Mouse (Mus musculus) CH12.LX (cell line): ENCODE results near the gene Arhgef17. TPM values are rescaled to one million over a fixed set of nuclear protein-coding genes. Genes with fewer than 3 reads are reported as not detected.

Experiments
- DNase-seq: peaks from one replicate; pipeline ENCODE4 v3.0.0-alpha.2; 2013; ENCODE audit errors: extremely low read depth
- H3K27ac ChIP-seq: 2 replicates; pipeline ENCODE4 v1.5.1; 2012; ENCODE audit warnings: low read depth, mild to moderate bottlenecking, control low read depth, moderate library complexity; ENCODE audit not compliant: insufficient read depth
- H3K27me3 ChIP-seq: replicated peaks from 2 replicates; pipeline ENCODE3; 2012; ENCODE audit warnings: inconsistent platforms
- H3K36me3 ChIP-seq, 2 experiments: replicated peaks in 1 of 2; 2 replicates each; pipeline versions ENCODE3 to v1.6.1; 2012; ENCODE audit warnings: inconsistent platforms in 1 of 2, low read length in 1 of 2, mild to moderate bottlenecking in 1 of 2, mixed read lengths in 1 of 2, moderate library complexity in 1 of 2; ENCODE audit not compliant: control insufficient read depth in 1 of 2, insufficient read depth in 1 of 2
- H3K4me1 ChIP-seq, 2 experiments: 2 replicates each; pipeline ENCODE4 v1.6.1; 2012; ENCODE audit warnings: inconsistent platforms in 1 of 2, moderate library complexity in 1 of 2; ENCODE audit not compliant: insufficient read depth in 2 of 2, control insufficient read depth in 1 of 2
- H3K4me2 ChIP-seq: 2 replicates; pipeline ENCODE4 v1.6.1; 2012; ENCODE audit warnings: low read depth, mild to moderate bottlenecking, control low read depth; ENCODE audit not compliant: poor library complexity, insufficient read depth, severe bottlenecking
- H3K4me3 ChIP-seq, 3 experiments: fragments of 150-350 bp in 1 of 3; sonication (generic) in 1 of 3; replicated peaks in 1 of 3; 2 replicates each; pipeline versions ENCODE3 to v1.5.1; 2011 to 2012; ENCODE audit warnings: low read depth in 2 of 3, low read length in 2 of 3, mild to moderate bottlenecking in 2 of 3, moderate library complexity in 2 of 3, control low read depth in 1 of 3, improper control_type of control experiment in 1 of 3, inconsistent platforms in 1 of 3, mixed read lengths in 1 of 3; ENCODE audit not compliant: poor library complexity in 1 of 3
- H3K79me2 ChIP-seq: replicated peaks from 2 replicates; pipeline ENCODE4 v1.6.1; 2012; ENCODE audit warnings: mild to moderate bottlenecking, moderate library complexity; ENCODE audit not compliant: control insufficient read depth, poor library complexity, insufficient read depth, severe bottlenecking; ENCODE audit errors: extremely low read depth
- H3K9ac ChIP-seq: 2 replicates; pipeline ENCODE4 v1.6.1; 2012; ENCODE audit warnings: low read depth, mild to moderate bottlenecking, control low read depth, moderate library complexity; ENCODE audit not compliant: insufficient read depth
- H3K9me3 ChIP-seq: replicated peaks from 2 replicates; pipeline ENCODE3; 2012; ENCODE audit warnings: low read length, inconsistent platforms, mixed read lengths
- E2F4 ChIP-seq: IDR thresholded peaks from 2 replicates; pipeline ENCODE4 v1.6.1; 2011; ENCODE audit warnings: low read depth, low read length, improper control_type of control experiment; ENCODE audit not compliant: insufficient replicate concordance
- IRF4 ChIP-seq: IDR thresholded peaks from 2 replicates; pipeline ENCODE4 v1.6.1; 2014; ENCODE audit warnings: low read depth, mild to moderate bottlenecking, inconsistent platforms, low read length, improper control_type of control experiment
- MEF2A ChIP-seq: IDR thresholded peaks from 2 replicates; pipeline ENCODE4 v1.6.1; 2014; ENCODE audit warnings: low read depth, mild to moderate bottlenecking, inconsistent platforms, low read length, improper control_type of control experiment, borderline replicate concordance
- PAX5 ChIP-seq: IDR thresholded peaks from 2 replicates; pipeline ENCODE4 v1.6.1; 2012; ENCODE audit warnings: low read length, inconsistent platforms, mixed read lengths
- POLR2A ChIP-seq: IDR thresholded peaks from 2 replicates; pipeline ENCODE4 v1.6.1; 2011; ENCODE audit warnings: low read depth, mild to moderate bottlenecking, improper control_type of control experiment, low read length
- TCF12 ChIP-seq: IDR thresholded peaks from 2 replicates; pipeline ENCODE4 v1.6.1; 2014; ENCODE audit warnings: low read depth, mild to moderate bottlenecking, inconsistent platforms, low read length, improper control_type of control experiment
- USF1 ChIP-seq: IDR thresholded peaks from 2 replicates; pipeline ENCODE4 v1.6.1; 2014; ENCODE audit warnings: low read depth, mild to moderate bottlenecking, inconsistent platforms, low read length, improper control_type of control experiment
- ZNF384 ChIP-seq: IDR thresholded peaks from 2 replicates; pipeline ENCODE4 v1.6.1; 2012; ENCODE audit warnings: low read depth, low read length, improper control_type of control experiment, inconsistent platforms
- dilution Hi-C: fragments of 300-500 bp; cut with MboI; formaldehyde crosslinking; loops from 2 replicates; pipeline ENCODE4 v1.14.3; 2020; ENCODE audit warnings: low sequenced_read_pairs; ENCODE audit not compliant: extremely low pct_unique_long_range_greater_than_20kb, extremely low pct_ligation_motif_present
- in situ Hi-C: fragments of 300-500 bp; cut with MboI; formaldehyde crosslinking; loops from 3 replicates; pipeline ENCODE4 v1.14.3; 2019; ENCODE audit warnings: low sequenced_read_pairs, low pct_ligation_motif_present, low pct_unique_long_range_greater_than_20kb, mixed read lengths
- polyA plus RNA-seq: library from polyadenylated mRNA; unstranded; fragments of >175 nt; gene quantifications from 2 replicates; pipeline ENCODE4 v1.2.1, GENCODE M21; 2012; ENCODE audit warnings: low read depth; ENCODE audit not compliant: insufficient read length
- total RNA-seq, 2 experiments: library from RNA; depleted of rRNA; stranded (reverse); fragments of 300-350 nt in 1 of 2; fragments of >200 nt in 1 of 2; gene quantifications; 2 replicates each; pipeline ENCODE4 v1.2.3; 2012 to 2014

The Arhgef17 gene
- total and polyA plus RNA-seq, 3 experiments, result 2.3 to 6.7 (median 5.6) TPM

DNA sequence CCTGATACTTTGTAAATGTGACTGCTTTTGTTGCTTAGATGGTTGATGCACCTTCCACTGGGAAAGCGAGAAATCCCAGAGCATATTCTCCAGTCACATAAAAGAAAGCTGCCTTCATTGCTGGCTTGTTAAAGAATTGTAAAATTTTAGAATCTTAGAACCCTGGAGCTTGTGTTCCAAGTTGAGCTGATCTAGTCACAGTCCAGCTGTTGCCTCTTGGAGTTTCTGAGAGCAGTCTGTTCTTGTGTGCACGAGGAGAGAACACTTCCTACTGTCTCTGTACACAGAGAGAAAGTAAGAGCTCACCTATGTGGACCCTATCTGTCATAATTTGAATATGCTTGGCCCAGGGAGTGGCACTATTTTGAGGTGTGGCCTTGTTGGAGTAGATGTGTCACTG lies 103.4 kb downstream of the Arhgef17 start:
- Histone ChIP-seq H3K79me2 (no peaks in the 10 kb centered on the region), H3K9ac (no peak overlapping the region), H3K9me3 (no peaks in the 10 kb centered on the region), H3K4me1 (no peaks in the 10 kb centered on the region), H3K4me2 (no peak overlapping the region), H3K36me3 (peaks cover 3 to 25% of the 10 kb centered on the region in 2 experiments), H3K27me3 (no peaks in the 10 kb centered on the region), H3K27ac (no peak overlapping the region), H3K4me3 (no peak overlapping the region)
- in situ Hi-C loops, result no loop called here
- no peak for DNase-seq
- dilution Hi-C loops, result no loop called here
- TF ChIP-seq TCF12, result no peak
- no peak for TF ChIP-seq POLR2A
- no peak for TF ChIP-seq USF1
- TF ChIP-seq IRF4, result no peak
- no peak for TF ChIP-seq ZNF384
- no peak for TF ChIP-seq PAX5

DNA sequence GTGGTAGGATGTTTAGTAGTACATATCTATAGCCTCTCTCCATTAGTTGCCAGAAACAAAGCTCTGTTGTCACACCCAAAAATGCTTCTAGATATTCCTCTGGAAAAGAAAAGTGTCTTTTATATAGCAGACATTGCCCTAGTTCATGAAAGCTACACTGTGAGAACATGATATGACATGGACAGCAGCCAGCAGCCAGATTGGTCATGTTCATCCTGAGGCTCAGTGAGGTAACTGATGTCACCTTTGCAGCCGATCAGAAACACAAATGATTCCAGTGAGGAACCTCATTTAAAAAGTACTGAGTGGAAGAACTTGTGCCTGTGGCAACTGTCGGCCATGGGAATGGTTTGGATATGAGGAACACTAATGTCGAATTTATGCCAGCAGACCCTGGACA lies 107.2 kb downstream of the Arhgef17 start:
- no peaks in the 10 kb centered on the region for H3K9me3 ChIP-seq

More for the DNA sequence above, 107.2 kb downstream of the Arhgef17 start:
- Histone ChIP-seq H3K36me3 (peaks cover 3 to 16% of the 10 kb centered on the region in 2 experiments), H3K79me2 (no peaks in the 10 kb centered on the region), H3K27ac (no peak overlapping the region), H3K9ac (no peak overlapping the region), H3K4me1 (peaks cover 0 to 3% of the 10 kb centered on the region in 2 experiments; a peak in 1 of 4 replicates), H3K4me3 (no peak overlapping the region), H3K4me2 (no peak overlapping the region), H3K27me3 (no peaks in the 10 kb centered on the region)
- in situ Hi-C loops (no loop called here), dilution Hi-C loops (no loop called here)
- TF ChIP-seq E2F4 (no peak), MEF2A (no peak), USF1 (no peak)
- DNase-seq, result no peak

Other genes with a start within 250 kb of the Arhgef17 start
- 3.4 and 4.0 TPM in 2 replicates for gene Fam168a, start 225.5 kb downstream of the Arhgef17 start, total RNA-seq (2012; rRNA removed)
- 4.9 and 5.2 TPM in 2 replicates for gene Fam168a, start 225.5 kb downstream of the Arhgef17 start, total RNA-seq (2014; rRNA removed)
- gene Fam168a, start 225.5 kb downstream of the Arhgef17 start, polyA plus RNA-seq, result 11.6 and 15.0 TPM in 2 replicates
- gene Relt, start 68.7 kb downstream of the Arhgef17 start, total RNA-seq (2012; rRNA removed), result 27.7 and 29.9 TPM in 2 replicates
- 24.5 and 25.7 TPM in 2 replicates for gene Relt, start 68.7 kb downstream of the Arhgef17 start, total RNA-seq (2014; rRNA removed)
- gene Relt, start 68.7 kb downstream of the Arhgef17 start, polyA plus RNA-seq, result 24.9 and 31.1 TPM in 2 replicates
- 0.17 TPM in 1 of 2 replicates, not detected in the other for gene P2ry6, start 42.5 kb upstream of the Arhgef17 start, total RNA-seq (2012; rRNA removed)
- not detected in 2 replicates for gene P2ry6, start 42.5 kb upstream of the Arhgef17 start, total RNA-seq (2014; rRNA removed)
- 0.45 and 1.5 TPM in 2 replicates for gene P2ry6, start 42.5 kb upstream of the Arhgef17 start, polyA plus RNA-seq
- gene P2ry2, start 80.8 kb upstream of the Arhgef17 start, total RNA-seq (2012; rRNA removed), result 1.5 and 1.7 TPM in 2 replicates
- 0.54 and 0.87 TPM in 2 replicates for gene P2ry2, start 80.8 kb upstream of the Arhgef17 start, total RNA-seq (2014; rRNA removed)
- 1.4 and 1.9 TPM in 2 replicates for gene P2ry2, start 80.8 kb upstream of the Arhgef17 start, polyA plus RNA-seq
- 25.5 and 26.1 TPM in 2 replicates for gene Fchsd2, start 160.8 kb upstream of the Arhgef17 start, total RNA-seq (2012; rRNA removed)
- gene Fchsd2, start 160.8 kb upstream of the Arhgef17 start, total RNA-seq (2014; rRNA removed), result 23.8 and 25.9 TPM in 2 replicates
- 37.5 and 38.2 TPM in 2 replicates for gene Fchsd2, start 160.8 kb upstream of the Arhgef17 start, polyA plus RNA-seq